Mouse (Mus musculus) fibroblast of lung, adult 2 months (primary cell): Measurements from ENCODE around the gene Aimp2.

Experiments used
- DNase-seq: peaks from one replicate; pipeline ENCODE4 v3.0.0-alpha.2; 2011; ENCODE audit warnings: low read depth

Gene Aimp2

GRCm38 (mm10) chr5:143902111-143902510, 7.5 kb downstream of the Aimp2 start:
- peak; percentile 31 for DNase-seq

GRCm38 (mm10) chr5:143897635-143898330, 11.9 kb downstream of the Aimp2 start, which contains the start of gene Ankrd61:
Gene Ankrd61, minus strand, starts transcription at chr5:143897685.
- DNase-seq = no peak

GRCm38 (mm10) chr5:143893396-143893795, 16.3 kb downstream of the Aimp2 start:
- no peak for DNase-seq

GRCm38 (mm10) chr5:143892255-143892886, 17.3 kb downstream of the Aimp2 start:
- no peak for DNase-seq

- DNase-seq = no peak
These were observed 18.9 kb downstream of the Aimp2 start for GRCm38 (mm10) chr5:143890741-143891140.

GRCm38 (mm10) chr5:143885274-143885673, 24.4 kb downstream of the Aimp2 start:
- no peak for DNase-seq

GRCm38 (mm10) chr5:143874571-143874970, 35.1 kb downstream of the Aimp2 start:
- DNase-seq = no peak

- DNase-seq = no peak
These were observed 38.0 kb downstream of the Aimp2 start for GRCm38 (mm10) chr5:143871547-143872169.
